Mouse (Mus musculus): ENCODE measurements at regions not wholly inside any gene's neighbourhood (a gene's known extent, or its start where the extent isn't known, plus 50 kb on each side); places are given as distances from the start of the nearest gene placed in this dataset.

GRCm38 (mm10) chr3:150648040-150648439, 789.6 kb upstream of the Adgrl4 start:
- H3K4me2 ChIP-seq (ENCODE audit: low read length): no peak overlapping the region
- H3K27ac ChIP-seq (ENCODE audit: low read depth, low read length): no peak overlapping the region
- no peak overlapping the region for H3K9ac ChIP-seq (ENCODE audit: low read depth, low read length)
- no peaks in the 10 kb centered on the region for H3K27me3 ChIP-seq (replicated peaks; ENCODE audit: control insufficient read depth, insufficient read depth, low read length)
- ATAC-seq: no peak
- 81% methylated on average over 3 of the region's 3 CpGs for WGBS
- no peaks in the 10 kb centered on the region for H3K4me1 ChIP-seq (ENCODE audit: control insufficient read depth, insufficient read depth, low read depth, low read length)
- no peak overlapping the region for H3K4me3 ChIP-seq (ENCODE audit: low read length)
- H3K9me3 ChIP-seq (ENCODE audit: control insufficient read depth, low read length): no peaks in the 10 kb centered on the region
- no peaks in the 10 kb centered on the region for H3K36me3 ChIP-seq (ENCODE audit: control insufficient read depth, insufficient read depth, low read length)

GRCm38 (mm10) chr3:150649783-150650565, 787.7 kb upstream of the Adgrl4 start:
- Histone ChIP-seq H3K9ac (ENCODE audit: low read depth, low read length) (no peak overlapping the region), H3K9me3 (ENCODE audit: control insufficient read depth, low read length) (no peaks in the 10 kb centered on the region), H3K4me3 (ENCODE audit: low read length) (no peak overlapping the region), H3K4me1 (ENCODE audit: control insufficient read depth, insufficient read depth, low read depth, low read length) (no peaks in the 10 kb centered on the region), H3K4me2 (ENCODE audit: low read length) (no peak overlapping the region), H3K36me3 (ENCODE audit: control insufficient read depth, insufficient read depth, low read length) (no peaks in the 10 kb centered on the region), H3K27me3 (replicated peaks; ENCODE audit: control insufficient read depth, insufficient read depth, low read length) (no peaks in the 10 kb centered on the region), H3K27ac (ENCODE audit: low read depth, low read length) (no peak overlapping the region)
- 66% methylated on average over 3 of the region's 3 CpGs for WGBS
- ATAC-seq: no peak

GRCm38 (mm10) chr3:150695751-150696150, 741.9 kb upstream of the Adgrl4 start:
- Histone ChIP-seq H3K36me3 (ENCODE audit: control insufficient read depth, insufficient read depth, low read length) (no peaks in the 10 kb centered on the region), H3K27me3 (replicated peaks; ENCODE audit: control insufficient read depth, insufficient read depth, low read length) (no peaks in the 10 kb centered on the region), H3K4me1 (ENCODE audit: control insufficient read depth, insufficient read depth, low read depth, low read length) (no peaks in the 10 kb centered on the region), H3K9ac (ENCODE audit: low read depth, low read length) (no peak overlapping the region), H3K4me3 (ENCODE audit: low read length) (no peak overlapping the region), H3K27ac (ENCODE audit: low read depth, low read length) (no peak overlapping the region), H3K4me2 (ENCODE audit: low read length) (no peak overlapping the region), H3K9me3 (ENCODE audit: control insufficient read depth, low read length) (no peaks in the 10 kb centered on the region)
- 79% methylated on average over 5 of the region's 5 CpGs for WGBS
- ATAC-seq: no peak

- no peaks in the 10 kb centered on the region for H3K27me3 ChIP-seq (replicated peaks; ENCODE audit: control insufficient read depth, insufficient read depth, low read length)
- H3K4me1 ChIP-seq (ENCODE audit: control insufficient read depth, insufficient read depth, low read depth, low read length): no peaks in the 10 kb centered on the region
- no peak overlapping the region for H3K27ac ChIP-seq (ENCODE audit: low read depth, low read length)
- H3K4me2 ChIP-seq (ENCODE audit: low read length): no peak overlapping the region
- no peaks in the 10 kb centered on the region for H3K9me3 ChIP-seq (ENCODE audit: control insufficient read depth, low read length)
- no peak overlapping the region for H3K9ac ChIP-seq (ENCODE audit: low read depth, low read length)
- no peaks in the 10 kb centered on the region for H3K36me3 ChIP-seq (ENCODE audit: control insufficient read depth, insufficient read depth, low read length)
- no peak for ATAC-seq
- WGBS: 90% methylated on average over 2 of the region's 2 CpGs
- no peak overlapping the region for H3K4me3 ChIP-seq (ENCODE audit: low read length)
Observed at GRCm38 (mm10) chr3:150699990-150700389, 737.7 kb upstream of the Adgrl4 start.
